Mouse (Mus musculus) megakaryocyte, embryonic 14.5 days (primary cell): ENCODE results near the gene Wnt4.

ENCODE experiments used
- FLI1 ChIP-seq: IDR thresholded peaks from 2 replicates; pipeline ENCODE4 v1.6.1; 2012; ENCODE audit warnings: low read length, inconsistent platforms, mixed read lengths
- GATA1 ChIP-seq: IDR thresholded peaks from 3 replicates; pipeline ENCODE4 v1.6.1; 2012; ENCODE audit warnings: mixed read lengths, low read length, inconsistent platforms, borderline replicate concordance

- TF ChIP-seq GATA1 (no peak), FLI1 (no peak)
Measured at GRCm38 (mm10) chr4:137271856-137272255, 5.4 kb upstream of the Wnt4 start.
